Mouse (Mus musculus) B cell, adult 67 days (primary cell): Measurements from ENCODE around the gene Denr. TPM values are rescaled to one million over a fixed set of nuclear protein-coding genes. Genes with fewer than 3 reads are reported as not detected.

Experiments
- total RNA-seq, 2 experiments: library from RNA; stranded (reverse); gene quantifications; 4 replicates each; pipeline ENCODE4 v1.2.4; 2023

The Denr gene
- total RNA-seq, result 10 to 100 TPM; 35.9 to 49.1 TPM

DNA sequence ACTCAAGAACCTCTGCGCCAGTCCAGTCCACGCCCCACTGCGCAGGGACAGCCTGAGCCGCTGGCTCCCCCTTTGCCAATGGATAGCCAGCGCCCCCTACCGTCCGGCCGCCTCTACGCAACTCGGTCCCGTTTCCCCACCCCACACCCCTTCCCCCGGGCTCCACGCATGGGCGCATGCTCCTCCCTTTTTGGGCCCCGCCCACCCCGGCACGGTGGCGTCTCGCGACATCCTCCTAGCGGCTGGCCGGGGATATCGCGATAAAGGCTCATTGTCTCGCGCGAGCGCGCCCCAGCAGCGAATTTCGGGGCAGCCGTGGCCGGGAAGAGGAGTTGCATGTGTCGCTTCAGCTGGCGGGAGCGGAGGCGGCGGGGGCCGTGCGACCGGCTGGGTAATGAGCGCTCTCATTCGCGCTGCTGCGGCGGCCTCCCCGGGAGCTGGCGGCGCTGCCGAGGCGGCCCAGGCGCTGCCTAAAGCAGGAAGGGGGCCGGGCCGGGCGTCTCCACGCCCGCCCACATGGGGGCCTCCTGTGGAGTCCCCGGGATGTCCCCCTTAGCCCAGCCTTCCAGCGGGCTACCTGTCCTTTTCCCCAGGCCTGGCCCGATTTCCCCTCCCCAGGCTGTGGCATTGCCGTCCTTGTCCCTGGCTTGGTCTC is at the start of gene Denr:
TSS of gene Denr (plus strand) at position 200 of the 655 bp plus-strand sequence.

DNA sequence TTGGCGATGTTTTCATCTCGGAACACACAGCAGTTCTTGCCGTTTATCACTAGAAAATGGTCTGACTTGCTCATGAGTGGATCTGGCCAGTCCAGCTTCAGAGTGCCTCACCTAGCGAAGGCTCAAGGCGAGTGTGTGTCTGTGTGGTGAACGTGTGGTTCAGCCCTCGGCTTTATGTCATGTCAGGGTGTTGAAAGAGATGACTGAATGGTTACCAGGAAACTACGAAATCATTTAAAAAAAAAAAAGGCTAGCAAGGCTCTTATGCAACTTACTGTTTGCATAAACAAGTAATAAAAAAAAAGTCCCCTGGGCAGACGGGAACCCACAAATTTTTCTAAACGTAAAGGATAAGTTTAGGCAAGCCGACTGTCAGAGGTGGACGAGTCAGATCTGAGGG is 41.6 kb upstream of the Denr start, which contains the start of gene Hcar2:
TSS of gene Hcar2 (minus strand) at position 135 of the 400 bp plus-strand sequence.

DNA sequence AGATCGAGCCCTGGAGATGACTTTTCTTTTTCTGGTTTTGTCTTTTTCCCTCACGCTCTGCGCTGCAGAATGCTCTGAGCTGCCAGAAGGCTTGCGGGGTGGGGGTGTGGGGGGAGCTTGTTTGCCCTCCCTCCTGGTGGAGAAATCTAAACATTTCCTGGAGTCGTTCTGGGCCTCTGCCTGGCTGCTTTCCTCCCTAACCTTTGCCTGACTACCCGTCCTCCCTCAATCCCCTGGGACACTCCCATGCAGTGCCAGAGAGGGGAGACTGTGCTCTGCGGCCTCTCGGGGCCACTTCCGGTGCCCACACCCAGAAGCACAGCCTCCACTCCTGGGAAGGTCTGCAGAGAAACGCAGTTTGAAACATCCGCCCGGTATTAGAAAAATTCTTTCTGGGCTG is 27.0 kb upstream of the Denr start, which contains the start of gene Hcar1:
TSS of gene Hcar1 (minus strand) at position 93 of the 400 bp plus-strand sequence.

DNA sequence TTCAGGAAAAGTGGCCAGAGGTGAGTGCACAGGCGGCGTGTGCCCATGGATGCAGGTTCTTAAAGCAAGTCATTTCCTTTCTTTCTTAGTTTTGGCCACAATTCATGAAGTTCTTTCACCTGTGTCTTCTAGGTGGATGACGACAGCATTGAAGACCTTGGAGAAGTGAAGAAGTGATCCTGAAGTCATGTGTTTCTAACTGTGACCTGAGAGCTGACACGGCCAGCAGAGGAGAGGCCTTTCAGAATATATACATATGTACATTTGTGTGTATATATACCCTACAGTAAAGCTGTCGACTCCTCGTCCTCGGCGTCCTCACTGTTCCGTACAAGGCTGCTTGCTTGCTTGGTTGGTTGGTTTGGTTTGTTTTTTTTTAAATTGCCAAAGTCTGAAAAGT is 20.1 kb downstream of the Denr start, which contains the start of gene Gm43518:
TSS of gene Gm43518 (plus strand) at position 301 of the 400 bp plus-strand sequence.

DNA sequence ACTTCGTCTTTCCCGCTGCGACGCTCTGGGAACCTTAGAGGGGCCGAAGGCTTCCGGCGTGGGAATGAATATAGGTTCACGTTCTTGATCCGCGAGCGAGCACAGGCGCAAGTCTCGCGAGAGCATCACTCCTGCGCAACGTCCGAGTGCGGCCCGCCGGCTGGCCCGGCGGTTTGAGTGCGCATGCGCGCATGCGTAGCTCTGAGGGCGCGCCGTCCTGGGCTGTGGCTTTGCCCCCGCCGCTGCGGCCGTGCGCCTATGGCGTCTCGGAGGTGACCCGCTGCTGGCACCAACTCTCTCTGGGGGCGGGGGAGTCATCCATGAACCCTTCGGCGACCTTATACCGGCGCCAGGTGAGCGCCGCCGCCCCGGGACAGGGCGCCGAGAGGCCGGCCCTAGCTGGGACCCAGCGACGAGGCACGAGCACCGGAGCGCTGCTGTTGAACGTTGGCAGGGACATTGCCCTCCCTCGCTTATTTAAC is 23.6 kb downstream of the Denr start, which contains the start of gene Ccdc62:
TSS of gene Ccdc62 (plus strand) at position 172 of the 482 bp plus-strand sequence.

DNA sequence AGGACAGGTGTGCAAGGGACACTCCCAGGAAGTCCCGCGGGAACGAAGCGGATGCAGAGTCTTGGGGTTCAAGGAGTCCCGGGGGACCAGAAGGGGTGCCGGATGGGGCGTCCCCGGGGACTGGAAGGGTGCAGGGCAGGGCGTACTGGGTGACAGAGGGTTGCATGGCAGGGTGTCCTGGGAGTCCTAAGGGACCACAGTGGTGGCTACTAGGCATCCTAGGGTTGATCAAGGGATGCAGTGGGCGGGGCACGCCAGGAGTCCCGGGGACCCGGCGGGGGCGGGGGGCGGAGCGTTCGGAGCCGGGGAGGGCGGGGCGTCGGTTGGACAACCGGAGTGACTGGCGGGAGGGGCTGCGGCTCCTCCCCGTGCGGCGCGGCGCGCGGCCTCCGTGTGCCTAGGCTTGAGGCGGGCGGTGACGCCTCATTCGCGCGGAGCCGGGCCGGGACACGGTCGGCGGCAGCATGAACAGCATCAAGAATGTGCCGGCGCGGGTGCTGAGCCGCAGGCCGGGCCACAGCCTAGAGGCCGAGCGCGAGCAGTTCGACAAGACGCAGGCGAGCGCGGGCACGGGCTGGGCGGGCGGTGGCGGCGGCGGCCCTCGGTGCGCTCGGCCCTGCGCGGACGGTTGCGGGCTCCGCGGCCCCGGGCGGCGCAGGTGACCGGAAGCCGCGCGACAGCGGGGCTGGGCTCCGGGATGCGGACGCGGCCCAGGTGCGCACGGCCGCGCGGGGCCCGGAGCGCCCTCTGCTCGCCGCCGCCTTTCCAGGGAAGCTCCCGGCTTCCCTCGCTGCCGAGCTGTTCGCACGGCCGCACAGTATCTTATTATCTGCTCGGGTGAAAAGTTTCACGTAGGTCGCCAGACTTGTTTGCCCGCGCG is 66.6 kb downstream of the Denr start, which contains the start of gene Hip1r:
TSS of gene Hip1r (plus strand) at position 330 of the 880 bp plus-strand sequence.

Other genes with a start within 250 kb of the Denr start
- gene Clip1, start 222.6 kb upstream of the Denr start, total RNA-seq, result 10 to 100 TPM; 27.7 to 28.2 TPM
- gene Zcchc8, start 186.1 kb upstream of the Denr start, total RNA-seq, result 10 to 100 TPM; 76.7 to 80.6 TPM
- 100 to 1,000 TPM; 250 to 251 TPM for gene Rsrc2, start 157.8 kb upstream of the Denr start, total RNA-seq
- gene Kntc1, start 157.5 kb upstream of the Denr start, total RNA-seq, result 1 to 10 TPM; 1.9 to 2.5 TPM
- gene Hcar2, start 41.7 kb upstream of the Denr start, total RNA-seq, result under 1 TPM in 1 of 2 experiments, not detected in 1; 0.26 TPM
- not detected for gene Hcar1, start 27.2 kb upstream of the Denr start, total RNA-seq
- 1 to 10 TPM in 1 of 2 experiments, not detected in 1; 4.0 TPM for gene Gm43518, start 20.2 kb downstream of the Denr start, total RNA-seq
- gene Ccdc62, start 23.5 kb downstream of the Denr start, total RNA-seq, result 1 to 10 TPM; 3.7 to 6.5 TPM
- gene Hip1r, start 66.5 kb downstream of the Denr start, total RNA-seq, result 100 to 1,000 TPM; 230 to 266 TPM
- gene Vps37b, start 125.1 kb downstream of the Denr start, total RNA-seq, result 10 to 100 TPM; 82.8 to 99.9 TPM
- gene Abcb9, start 188.6 kb downstream of the Denr start, total RNA-seq, result 1 to 10 TPM; 2.7 to 2.8 TPM
- 10 to 100 TPM; 22.2 to 26.2 TPM for gene Ogfod2, start 205.1 kb downstream of the Denr start, total RNA-seq
- 10 to 100 TPM; 33.9 to 38.1 TPM for gene Arl6ip4, start 208.9 kb downstream of the Denr start, total RNA-seq